Mouse (Mus musculus) neural tube, embryonic 11.5 days (tissue): ENCODE measurements around the gene Nr1i2. TPM values are rescaled to one million over a fixed set of nuclear protein-coding genes. Genes with fewer than 3 reads are reported as not detected.
"Not testable (repeated sequence)": the region's sequence is repeated elsewhere in the genome, so short reads cannot be mapped to it uniquely, and the experiment has no call there.

ENCODE experiments used
- ATAC-seq: fragments of 200-750 bp; cut with Nextera tagmentation; 2 replicates; pipeline ENCODE4 v1.8.0; 2017; ENCODE audit warnings: moderate number of reproducible peaks, mild to moderate bottlenecking, moderate TSS enrichment, moderate library complexity; ENCODE audit not compliant: insufficient read depth, low FRiP score, low TSS enrichment
- DNase-seq: peaks from one replicate; pipeline ENCODE4 v3.0.0-alpha.2; 2015; ENCODE audit warnings: low spot score
- H3K27ac ChIP-seq: fragments of 300-500 bp; sonication (generic); 2 replicates; pipeline ENCODE4 v1.5.1; 2014; ENCODE audit warnings: low read depth, mild to moderate bottlenecking, low read length
- H3K27me3 ChIP-seq: fragments of 300-500 bp; sonication (generic); 2 replicates; pipeline ENCODE4 v1.6.1; 2014; ENCODE audit warnings: mild to moderate bottlenecking, low read length, mixed read lengths; ENCODE audit not compliant: control insufficient read depth, insufficient read depth
- H3K36me3 ChIP-seq: fragments of 300-500 bp; sonication (generic); 2 replicates; pipeline ENCODE4 v1.6.1; 2014; ENCODE audit warnings: mild to moderate bottlenecking, low read length, moderate library complexity, mixed read lengths; ENCODE audit not compliant: control insufficient read depth, insufficient read depth
- H3K4me1 ChIP-seq: fragments of 300-500 bp; sonication (generic); 2 replicates; pipeline ENCODE4 v1.6.1; 2014; ENCODE audit warnings: low read length, mixed read lengths; ENCODE audit not compliant: control insufficient read depth, insufficient read depth
- H3K4me2 ChIP-seq: fragments of 300-500 bp; sonication (generic); 2 replicates; pipeline ENCODE4 v1.6.1; 2014; ENCODE audit warnings: low read depth, mild to moderate bottlenecking, moderate library complexity
- H3K4me3 ChIP-seq: fragments of 300-500 bp; sonication (generic); 2 replicates; pipeline ENCODE4 v1.5.1; 2014; ENCODE audit warnings: low read depth, low read length
- H3K9ac ChIP-seq: fragments of 300-500 bp; sonication (generic); 2 replicates; pipeline ENCODE4 v1.6.1; 2014; ENCODE audit warnings: mild to moderate bottlenecking, low read length
- H3K9me3 ChIP-seq: fragments of 300-500 bp; sonication (generic); 2 replicates; pipeline ENCODE4 v1.6.1; 2016; ENCODE audit warnings: low read length; ENCODE audit not compliant: control insufficient read depth
- WGBS: fragments of 180-500 bp; shearing (Covaris S2); extraction: QIAGEN DNeasy Blood & Tissue Kit; methylation state at CpG from one replicate; pipeline ENCODE4 v1.1.7; 2014; 5-methylcytosine and 5-hydroxymethylcytosine counted together
- polyA plus RNA-seq: library from polyadenylated mRNA; unstranded; fragments of >200 nt; fragmentation: Nextera tagmentation; extraction: Ambion mirVana; gene quantifications from 2 replicates; pipeline ENCODE4 v1.2.1, GENCODE M21; 2014

Nr1i2 gene
- polyA plus RNA-seq, 1 experiment from 2014 or later, result not detected

DNA sequence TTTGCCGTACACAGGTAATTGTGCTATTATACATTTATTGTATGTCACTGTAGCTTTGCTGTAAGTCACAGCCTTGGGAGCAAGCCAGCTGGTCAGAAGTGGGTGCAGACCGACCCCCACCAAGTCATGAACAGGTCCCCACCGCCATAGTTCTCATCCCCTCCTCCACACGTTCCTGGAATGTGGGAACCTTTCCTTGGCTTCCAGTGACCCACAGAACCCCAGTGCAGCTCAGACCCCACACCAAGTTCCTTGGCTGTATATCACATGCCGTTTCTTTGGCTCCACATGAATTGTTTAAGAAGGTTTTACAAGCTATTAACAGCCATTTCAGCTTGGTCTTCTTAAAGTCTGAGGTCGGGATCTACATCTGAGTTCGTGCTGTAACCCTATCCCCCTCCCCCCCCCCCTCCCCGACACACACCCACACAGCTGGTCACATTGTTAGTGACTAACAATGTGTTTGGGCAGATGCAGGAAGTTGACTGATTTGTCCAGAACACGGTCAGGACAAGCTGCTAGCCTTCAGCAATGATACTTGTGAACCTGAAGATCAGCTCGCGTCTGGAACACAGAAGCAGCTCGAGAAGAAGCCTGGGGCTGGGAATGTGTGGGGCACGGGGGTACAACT, 46.2 kb downstream of the Nr1i2 start:
- no peaks in the 10 kb centered on the region for H3K9me3 ChIP-seq
- H3K4me2 ChIP-seq, result no peak overlapping the region
- no peak for DNase-seq
- H3K4me1 ChIP-seq, result no peaks in the 10 kb centered on the region
- H3K9ac ChIP-seq, result no peak overlapping the region
- no peak overlapping the region for H3K4me3 ChIP-seq
- 48% methylated on average over 13 of the region's 13 CpGs for WGBS
- H3K27ac ChIP-seq, result no peak overlapping the region
- ATAC-seq, result no peak
- no peaks in the 10 kb centered on the region for H3K36me3 ChIP-seq
- no peaks in the 10 kb centered on the region for H3K27me3 ChIP-seq

- no peaks in the 10 kb centered on the region for H3K9me3 ChIP-seq
- H3K4me2 ChIP-seq, result no peak overlapping the region
- DNase-seq (no peak), ATAC-seq (no peak)
- no peak overlapping the region for H3K4me3 ChIP-seq
- H3K9ac ChIP-seq, result no peak overlapping the region
- H3K27me3 ChIP-seq, result no peaks in the 10 kb centered on the region
- H3K4me1 ChIP-seq, result no peaks in the 10 kb centered on the region
- H3K27ac ChIP-seq, result no peak overlapping the region
- H3K36me3 ChIP-seq, result no peaks in the 10 kb centered on the region
- WGBS, result 78% methylated on average over 5 of the region's 5 CpGs
Measured at GRCm38 (mm10) chr16:38245849-38246585, 48.6 kb downstream of the Nr1i2 start.

GRCm38 (mm10) chr16:38245379-38245778, 49.2 kb downstream of the Nr1i2 start:
- H3K9ac ChIP-seq, result no peak overlapping the region
- WGBS, result 62% methylated on average over 2 of the region's 2 CpGs
- H3K36me3 ChIP-seq, result no peaks in the 10 kb centered on the region; the same call in 1 of the 2 replicates
- DNase-seq (no peak), ATAC-seq (no peak)
- H3K9me3 ChIP-seq, result no peaks in the 10 kb centered on the region
- no peak overlapping the region for H3K4me2 ChIP-seq
- no peak overlapping the region for H3K27ac ChIP-seq
- no peaks in the 10 kb centered on the region for H3K27me3 ChIP-seq
- H3K4me3 ChIP-seq, result no peak overlapping the region
- H3K4me1 ChIP-seq, result no peaks in the 10 kb centered on the region

DNA sequence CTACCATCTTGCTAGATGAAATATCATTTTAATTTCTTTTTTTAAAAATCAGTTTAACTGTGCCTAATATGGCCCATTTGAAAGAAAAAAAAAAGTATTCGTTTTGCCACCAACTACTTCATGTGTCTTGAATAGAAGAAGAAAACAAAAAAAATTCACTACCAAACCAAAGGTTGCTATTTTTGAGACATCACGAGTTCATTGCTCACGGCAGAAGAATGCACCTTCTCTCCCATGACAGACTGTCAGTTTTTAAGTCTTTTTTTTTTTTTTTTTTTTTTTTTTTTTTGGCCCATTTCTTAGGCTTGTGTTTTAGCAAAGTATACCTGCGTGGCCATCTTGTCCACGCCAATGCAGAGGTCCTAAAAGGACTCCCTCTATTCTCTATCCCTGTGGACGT, 50.5 kb downstream of the Nr1i2 start:
- no peak overlapping the region for H3K4me3 ChIP-seq
- no peaks in the 10 kb centered on the region for H3K4me1 ChIP-seq
- H3K9me3 ChIP-seq, result no peaks in the 10 kb centered on the region
- no peak for ATAC-seq
- no peaks in the 10 kb centered on the region for H3K27me3 ChIP-seq
- peaks cover 3% of the 10 kb centered on the region; the same call in 1 of the 2 replicates for H3K36me3 ChIP-seq
- DNase-seq, result no peak
- H3K27ac ChIP-seq, result no peak overlapping the region
- no peak overlapping the region for H3K9ac ChIP-seq
- H3K4me2 ChIP-seq, result no peak overlapping the region
- WGBS, result 95% methylated on average over 6 of the region's 6 CpGs

DNA sequence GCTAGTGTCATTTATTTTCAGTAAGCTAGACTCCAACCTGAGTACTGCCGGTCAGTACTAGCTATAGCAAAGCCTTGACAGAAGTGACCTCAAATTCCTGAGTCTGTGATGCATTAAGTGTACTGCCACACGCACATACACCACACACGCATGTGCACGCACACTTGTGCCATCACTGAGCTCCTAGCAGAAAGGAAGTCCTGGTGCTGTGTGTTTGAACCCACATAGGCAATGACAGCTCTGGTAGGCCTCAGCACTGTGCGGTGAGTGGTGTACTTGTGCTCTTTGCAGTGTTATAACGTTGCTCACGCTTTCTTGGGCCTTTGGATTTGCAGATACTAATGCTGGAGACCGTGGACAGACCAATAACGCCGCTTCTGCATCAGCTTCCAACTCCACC, 54.5 kb downstream of the Nr1i2 start:
- H3K27me3 ChIP-seq, result no peaks in the 10 kb centered on the region
- no peak overlapping the region for H3K4me2 ChIP-seq
- H3K27ac ChIP-seq, result no peak overlapping the region
- no peak for ATAC-seq
- peaks cover 5% of the 10 kb centered on the region; the same call in 1 of the 2 replicates for H3K36me3 ChIP-seq
- no peak for DNase-seq
- WGBS, result 96% methylated on average over 10 of the region's 10 CpGs
- H3K4me1 ChIP-seq, result no peaks in the 10 kb centered on the region
- H3K4me3 ChIP-seq, result no peak overlapping the region
- no peak overlapping the region for H3K9ac ChIP-seq
- no peaks in the 10 kb centered on the region for H3K9me3 ChIP-seq

DNA sequence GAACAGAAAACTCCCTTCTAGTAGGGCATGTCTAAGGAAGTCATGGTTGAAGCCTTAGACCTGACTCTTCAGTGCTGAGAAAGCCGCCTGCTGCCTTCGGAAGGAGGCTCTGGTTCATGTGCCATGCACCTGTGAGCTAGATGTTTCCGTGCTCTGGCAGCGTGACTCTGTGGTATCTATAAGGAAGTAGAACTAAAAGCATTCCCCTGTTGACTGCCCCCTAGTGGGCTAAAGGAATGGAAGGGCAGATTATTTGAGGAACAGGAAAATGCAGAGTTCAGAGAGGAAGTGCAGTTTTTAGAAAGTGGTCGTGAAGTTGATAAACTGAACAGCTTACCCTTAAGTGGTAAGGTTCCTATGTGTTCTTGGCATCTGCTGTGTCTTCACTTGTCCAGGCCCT, 54.9 kb downstream of the Nr1i2 start:
- DNase-seq (no peak), ATAC-seq (no peak)
- H3K36me3 ChIP-seq, result peaks cover 5% of the 10 kb centered on the region; the same call in 1 of the 2 replicates
- no peaks in the 10 kb centered on the region for H3K9me3 ChIP-seq
- H3K9ac ChIP-seq, result no peak overlapping the region
- no peak overlapping the region for H3K27ac ChIP-seq
- no peak overlapping the region for H3K4me2 ChIP-seq
- 86% methylated on average over 5 of the region's 5 CpGs for WGBS
- no peaks in the 10 kb centered on the region for H3K27me3 ChIP-seq
- no peak overlapping the region for H3K4me3 ChIP-seq
- no peaks in the 10 kb centered on the region for H3K4me1 ChIP-seq

GRCm38 (mm10) chr16:38236936-38237585, 57.6 kb downstream of the Nr1i2 start:
- no peak for ATAC-seq
- no peaks in the 10 kb centered on the region for H3K4me1 ChIP-seq

DNA sequence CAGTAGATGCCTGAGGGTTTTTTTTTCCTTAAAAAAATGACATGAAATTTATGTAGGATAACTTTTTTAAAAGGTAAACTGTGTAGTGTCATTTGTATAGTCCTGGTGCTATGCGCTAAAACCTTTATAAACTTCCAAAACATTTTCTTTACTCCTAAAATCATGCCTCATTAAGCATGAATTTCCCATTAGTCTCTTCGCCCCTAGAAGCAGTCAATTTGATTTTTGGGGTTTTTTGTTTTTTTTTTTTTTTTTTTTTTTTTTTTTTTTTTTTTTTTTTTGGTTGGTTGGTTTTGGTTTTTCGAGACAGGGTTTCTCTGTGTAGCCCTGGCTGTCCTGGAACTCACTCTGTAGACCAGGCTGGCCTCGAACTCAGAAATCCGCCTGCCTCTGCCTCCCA, 72.1 kb downstream of the Nr1i2 start:
- H3K4me1 ChIP-seq, DNase-seq, H3K4me3 ChIP-seq, H3K9me3 ChIP-seq, H3K4me2 ChIP-seq, ATAC-seq, H3K27me3 ChIP-seq, H3K27ac ChIP-seq, H3K9ac ChIP-seq: not testable (repeated sequence)
- 94% methylated on average over 4 of the region's 5 CpGs for WGBS
- peaks cover 16% of the 10 kb centered on the region for H3K36me3 ChIP-seq

More at GRCm38 (mm10) chr16:38236936-38237585, 57.6 kb downstream of the Nr1i2 start:
- Histone ChIP-seq H3K36me3 (peaks cover 5% of the 10 kb centered on the region; the same call in 1 of the 2 replicates), H3K9ac (no peak overlapping the region), H3K27me3 (no peaks in the 10 kb centered on the region), H3K27ac (no peak overlapping the region), H3K4me3 (no peak overlapping the region), H3K4me2 (no peak overlapping the region), H3K9me3 (no peaks in the 10 kb centered on the region)
- 92% methylated on average over 4 of the region's 4 CpGs for WGBS
- no peak for DNase-seq
